Mouse (Mus musculus) ES-E14 (cell line): Measurements from ENCODE around the gene Zfp467. TPM values are rescaled to one million over a fixed set of nuclear protein-coding genes. Genes with fewer than 3 reads are reported as not detected.

ENCODE experiments used
- DNase-seq: peaks from one replicate; pipeline ENCODE4 v3.0.0-alpha.2; 2013; ENCODE audit warnings: low read depth, low spot score
- H3K27ac ChIP-seq: 2 replicates; pipeline ENCODE4 v1.5.1; 2012; ENCODE audit warnings: low read depth, mild to moderate bottlenecking, low read length, moderate library complexity, mixed read lengths; ENCODE audit not compliant: poor library complexity, insufficient read depth, severe bottlenecking
- H3K36me3 ChIP-seq: 2 replicates; pipeline ENCODE4 v1.6.1; 2012; ENCODE audit warnings: mild to moderate bottlenecking, low read length, moderate library complexity, mixed read lengths; ENCODE audit not compliant: control insufficient read depth, poor library complexity, insufficient read depth, severe bottlenecking
- H3K4me1 ChIP-seq, 2 experiments: fragments of 150-350 bp in 1 of 2; sonication (generic) in 1 of 2; 2 replicates each; pipeline ENCODE4 v1.6.1; 2012; ENCODE audit warnings: low read length in 2 of 2, mild to moderate bottlenecking in 1 of 2, mixed read lengths in 1 of 2; ENCODE audit not compliant: control insufficient read depth in 2 of 2, insufficient read depth in 2 of 2, poor library complexity in 1 of 2
- H3K4me3 ChIP-seq, 2 experiments: fragments of 150-350 bp in 1 of 2; sonication (generic) in 1 of 2; 2 replicates each; pipeline ENCODE4 v1.5.1; 2012; ENCODE audit warnings: low read length in 2 of 2, low read depth in 1 of 2, mild to moderate bottlenecking in 1 of 2, mixed read lengths in 1 of 2; ENCODE audit not compliant: insufficient read depth in 1 of 2, poor library complexity in 1 of 2, severe bottlenecking in 1 of 2
- H3K9ac ChIP-seq: 2 replicates; pipeline ENCODE4 v1.6.1; 2012; ENCODE audit warnings: low read depth, mild to moderate bottlenecking, low read length, mixed read lengths; ENCODE audit not compliant: poor library complexity, insufficient read depth, severe bottlenecking
- H3K9me3 ChIP-seq: fragments of 150-350 bp; sonication (generic); 2 replicates; pipeline ENCODE4 v1.6.1; 2012; ENCODE audit warnings: low read depth, mild to moderate bottlenecking, low read length; ENCODE audit not compliant: control insufficient read depth, insufficient read depth
- CHD2 ChIP-seq: IDR thresholded peaks from 2 replicates; pipeline ENCODE4 v1.6.1; 2014; ENCODE audit warnings: mild to moderate bottlenecking, low read depth, low read length, inconsistent platforms
- HCFC1 ChIP-seq: IDR thresholded peaks from 2 replicates; pipeline ENCODE4 v1.6.1; 2012; ENCODE audit warnings: low read length, inconsistent platforms, borderline replicate concordance; ENCODE audit not compliant: insufficient read depth
- MAFK ChIP-seq: IDR thresholded peaks from 2 replicates; pipeline ENCODE4 v1.6.1; 2014; ENCODE audit warnings: mild to moderate bottlenecking, low read depth, low read length, inconsistent platforms; ENCODE audit not compliant: insufficient read depth
- ZC3H11A ChIP-seq: IDR thresholded peaks from 2 replicates; pipeline ENCODE4 v1.6.1; 2012; ENCODE audit warnings: low read depth, mild to moderate bottlenecking, inconsistent platforms, low read length, borderline replicate concordance
- ZNF384 ChIP-seq: IDR thresholded peaks from 2 replicates; pipeline ENCODE4 v1.6.1; 2012; ENCODE audit warnings: low read depth, low read length, inconsistent platforms
- in situ Hi-C, 2 experiments: fragments of 600-800 bp; cut with MboI; formaldehyde crosslinking; loops; one replicate each; pipeline ENCODE4 v1.15.1; 2025; ENCODE audit warnings: low sequenced_read_pairs in 2 of 2, inconsistent platforms in 1 of 2; ENCODE audit not compliant: unreplicated experiment in 2 of 2
- total RNA-seq: library from RNA; depleted of rRNA; stranded (reverse); fragments of 300-350 nt; gene quantifications from 2 replicates; pipeline ENCODE4 v1.2.3, GENCODE M21; 2012

The Zfp467 gene
- total RNA-seq, 1 experiment = 1.3 TPM

DNA sequence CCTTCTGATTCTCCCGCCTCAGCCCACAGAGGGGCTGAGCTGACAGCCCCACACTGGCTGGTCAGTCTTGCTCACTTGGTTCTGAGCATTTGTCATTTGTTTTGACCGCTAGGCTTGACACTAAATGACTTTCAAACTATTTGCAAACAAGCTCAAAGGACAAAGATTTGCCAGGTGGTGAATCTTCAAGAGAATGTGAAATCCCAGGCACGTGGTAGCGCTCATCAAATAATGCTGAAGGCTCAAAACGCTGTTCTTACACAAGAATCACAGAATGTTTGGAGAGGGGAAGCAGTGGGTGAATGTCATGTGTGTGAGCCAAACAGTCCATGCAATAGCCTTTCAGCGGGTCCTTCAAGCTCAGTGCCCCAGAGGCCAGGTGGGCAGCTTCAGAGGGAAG lies 11.0 kb downstream of the Zfp467 start:
- no peak for TF ChIP-seq HCFC1
- TF ChIP-seq ZNF384 = no peak
- no peak for TF ChIP-seq CHD2
- H3K9ac ChIP-seq = no peak overlapping the region
- H3K9me3 ChIP-seq = no peaks in the 10 kb centered on the region
- H3K36me3 ChIP-seq = no peaks in the 10 kb centered on the region
- peaks cover 2 to 7% of the 10 kb centered on the region in 2 experiments; a peak in 1 of 4 replicates for H3K4me1 ChIP-seq
- in situ Hi-C loops = no loop called here
- DNase-seq = no peak
- H3K4me3 ChIP-seq = no peak overlapping the region
- H3K27ac ChIP-seq = no peak overlapping the region

DNA sequence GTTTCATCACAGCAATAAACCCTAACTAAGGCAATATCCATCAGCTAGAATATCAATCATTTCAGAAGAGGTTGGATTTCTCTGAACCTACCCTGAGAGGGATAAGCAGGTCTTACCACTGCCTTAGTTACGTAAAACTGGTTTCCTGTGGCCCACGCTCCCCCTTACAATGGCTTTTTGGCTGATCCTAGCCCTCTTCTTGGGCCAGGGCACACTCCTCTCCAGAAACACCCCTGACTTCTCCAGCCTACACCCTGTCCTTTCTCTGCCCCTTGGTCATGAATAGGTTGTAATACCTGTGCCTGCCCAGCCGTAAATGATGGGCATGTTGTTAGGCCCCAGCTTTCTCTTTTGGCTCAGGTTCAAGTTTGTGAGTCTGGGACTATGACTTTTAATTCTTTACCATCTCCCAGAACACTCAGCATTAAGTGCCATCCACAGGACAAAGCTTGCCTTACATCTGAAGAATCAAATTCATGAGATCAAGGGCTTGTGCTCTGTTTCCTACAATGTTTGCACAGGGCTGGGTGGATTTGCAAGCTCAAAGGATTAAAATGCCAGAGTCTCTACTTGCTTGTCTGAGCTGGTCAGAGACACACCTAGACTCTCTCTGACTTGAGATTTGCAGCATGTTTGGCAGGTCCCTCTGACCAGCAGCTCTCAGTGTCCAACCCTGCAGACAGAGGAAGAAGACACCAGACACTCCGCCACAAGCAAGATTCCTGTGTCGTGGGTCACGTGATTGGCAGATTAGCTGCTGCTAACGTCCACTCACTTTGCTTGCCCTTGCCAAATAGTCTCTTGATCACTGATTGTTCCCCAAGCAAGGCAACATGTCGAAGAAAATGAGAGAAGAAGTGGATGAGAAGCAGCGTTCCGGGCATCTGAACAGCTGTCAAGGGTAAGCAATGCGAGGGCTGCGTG lies 12.5 kb downstream of the Zfp467 start:
- Histone ChIP-seq H3K9ac (no peak overlapping the region), H3K27ac (no peak overlapping the region), H3K9me3 (no peaks in the 10 kb centered on the region), H3K4me1 (peaks cover 0 to 2% of the 10 kb centered on the region in 2 experiments; a peak in 1 of 4 replicates), H3K4me3 (no peak overlapping the region), H3K36me3 (no peaks in the 10 kb centered on the region)
- in situ Hi-C loops = no loop called here
- TF ChIP-seq CHD2 (no peak), ZC3H11A (no peak)
- no peak for DNase-seq

DNA sequence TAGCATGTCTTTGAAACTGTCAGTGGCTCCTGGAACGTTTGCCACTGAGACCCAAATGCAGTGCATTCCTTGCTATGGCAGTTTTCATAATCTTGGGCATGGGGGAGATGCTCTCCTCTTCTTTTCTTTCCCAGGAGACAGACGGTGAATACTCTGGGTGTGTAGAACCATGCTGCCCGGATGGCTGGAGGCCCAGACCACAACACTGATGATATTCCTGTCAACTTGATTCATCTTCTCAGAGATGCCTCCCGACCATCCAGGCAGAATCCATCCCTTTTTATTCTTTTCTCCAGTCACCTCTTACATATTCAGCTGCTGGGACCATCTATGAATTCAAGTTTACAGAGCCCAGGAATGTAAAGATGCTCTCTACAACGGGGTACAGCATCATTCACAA lies 14.9 kb downstream of the Zfp467 start:
- TF ChIP-seq ZNF384 (no peak), ZC3H11A (no peak), HCFC1 (no peak), CHD2 (no peak), MAFK (no peak)
- H3K27ac ChIP-seq = no peak overlapping the region
- no peaks in the 10 kb centered on the region; a peak in 1 of 4 replicates for H3K4me1 ChIP-seq
- no peak overlapping the region for H3K9ac ChIP-seq
- H3K9me3 ChIP-seq = no peaks in the 10 kb centered on the region
- no peaks in the 10 kb centered on the region for H3K36me3 ChIP-seq
- in situ Hi-C loops = no loop called here
- H3K4me3 ChIP-seq = no peak overlapping the region
- DNase-seq = no peak

DNA sequence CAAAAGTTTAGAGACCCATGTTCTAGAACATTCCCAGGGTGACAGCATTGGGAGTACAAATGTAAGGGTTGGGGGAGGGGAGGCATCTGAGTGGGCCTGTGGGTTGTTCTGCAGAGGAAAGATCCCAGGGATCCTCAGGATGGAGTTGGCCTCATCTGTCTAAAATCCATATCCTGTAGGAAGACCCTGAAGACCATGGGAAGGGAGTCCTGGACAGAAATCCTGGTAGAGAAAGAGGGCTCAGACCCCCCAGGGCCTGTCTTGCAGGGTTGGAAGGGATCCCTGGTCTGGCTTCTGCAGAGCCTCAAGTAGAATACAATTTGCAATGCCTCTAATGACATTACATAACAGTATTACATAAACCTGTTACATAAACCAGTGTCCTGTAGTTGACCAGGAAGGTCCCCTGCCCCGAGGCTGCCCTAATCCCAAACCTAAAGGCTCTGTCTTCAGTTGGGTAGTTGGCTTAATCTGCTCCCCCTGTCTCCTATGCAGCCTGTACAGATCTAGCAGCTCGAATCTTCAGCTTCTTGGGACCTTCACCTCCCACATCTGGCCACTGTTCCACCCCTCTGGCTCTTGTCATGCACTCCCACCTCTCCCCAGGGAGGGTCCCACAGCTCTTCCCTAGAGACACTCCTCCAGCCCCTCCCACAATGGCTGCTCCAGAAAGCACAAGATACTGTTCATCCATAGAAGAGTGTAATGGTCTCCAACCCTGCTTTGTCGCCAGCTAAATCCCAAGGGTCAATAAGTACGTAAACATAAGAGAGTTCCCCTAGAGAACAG lies 16.7 kb downstream of the Zfp467 start:
- H3K4me3 ChIP-seq = no peak overlapping the region
- no peak for DNase-seq
- H3K9ac ChIP-seq = no peak overlapping the region
- H3K36me3 ChIP-seq = no peaks in the 10 kb centered on the region
- TF ChIP-seq HCFC1 (no peak), ZNF384 (no peak), ZC3H11A (no peak)
- in situ Hi-C loops = no loop called here
- H3K4me1 ChIP-seq = no peaks in the 10 kb centered on the region
- no peak overlapping the region for H3K27ac ChIP-seq
- H3K9me3 ChIP-seq = no peaks in the 10 kb centered on the region

DNA sequence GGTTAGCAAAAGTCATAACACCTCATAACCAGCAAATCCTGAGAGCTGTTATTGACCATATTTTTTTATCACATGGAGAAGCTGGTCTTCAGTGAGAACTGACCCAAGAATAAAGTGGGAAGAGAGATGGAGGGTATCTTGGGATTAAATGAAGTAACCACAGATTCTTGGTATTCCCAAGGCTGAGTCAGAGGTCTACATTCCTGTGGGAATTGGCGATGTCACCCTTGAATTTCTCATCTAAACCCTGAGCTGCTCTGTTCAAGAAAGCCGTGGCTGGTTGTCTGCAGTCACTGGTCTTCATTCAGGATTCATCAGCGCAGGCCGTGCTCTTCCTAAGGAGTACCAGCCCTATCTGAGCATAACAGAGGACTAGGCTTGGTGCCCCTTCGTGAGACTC lies 18.7 kb downstream of the Zfp467 start:
- no peak overlapping the region for H3K9ac ChIP-seq
- H3K9me3 ChIP-seq = no peaks in the 10 kb centered on the region
- no peak for DNase-seq
- no peak overlapping the region for H3K27ac ChIP-seq
- in situ Hi-C loops = no loop called here
- TF ChIP-seq HCFC1 (no peak), ZC3H11A (no peak), MAFK (no peak), CHD2 (no peak), ZNF384 (no peak)
- H3K4me3 ChIP-seq = no peak overlapping the region
- H3K36me3 ChIP-seq = no peaks in the 10 kb centered on the region
- no peaks in the 10 kb centered on the region for H3K4me1 ChIP-seq
